Mouse (Mus musculus) kidney, adult 9 months (tissue): ENCODE measurements around the gene Timm10b.

Experiments used
- DNase-seq: peaks from one replicate; pipeline ENCODE4 v3.0.0; 2022

The Timm10b gene

DNA sequence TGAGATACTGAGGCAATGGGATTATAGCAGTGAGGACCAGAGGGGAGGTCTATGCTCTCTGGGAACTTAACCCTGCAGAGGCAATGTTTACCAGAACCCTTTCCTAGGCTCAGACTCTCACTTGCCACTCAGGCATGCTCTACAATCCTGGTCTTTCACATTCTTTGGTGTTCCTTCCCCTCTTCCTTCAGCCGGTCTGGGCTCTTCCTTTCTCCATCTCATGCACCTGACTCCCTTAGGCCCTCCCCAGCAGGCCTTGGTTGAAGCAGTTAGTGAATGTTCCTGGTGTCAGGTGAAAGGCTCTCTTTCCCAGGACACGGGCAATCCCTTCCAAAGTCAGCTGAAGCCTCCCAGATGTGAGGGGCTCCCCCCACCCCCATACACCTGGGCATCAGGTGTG, at the start of gene Timm10b:
TSS of gene Timm10b (plus strand) at position 301 of the 400 bp plus-strand sequence.
- DNase-seq = no peak

DNA sequence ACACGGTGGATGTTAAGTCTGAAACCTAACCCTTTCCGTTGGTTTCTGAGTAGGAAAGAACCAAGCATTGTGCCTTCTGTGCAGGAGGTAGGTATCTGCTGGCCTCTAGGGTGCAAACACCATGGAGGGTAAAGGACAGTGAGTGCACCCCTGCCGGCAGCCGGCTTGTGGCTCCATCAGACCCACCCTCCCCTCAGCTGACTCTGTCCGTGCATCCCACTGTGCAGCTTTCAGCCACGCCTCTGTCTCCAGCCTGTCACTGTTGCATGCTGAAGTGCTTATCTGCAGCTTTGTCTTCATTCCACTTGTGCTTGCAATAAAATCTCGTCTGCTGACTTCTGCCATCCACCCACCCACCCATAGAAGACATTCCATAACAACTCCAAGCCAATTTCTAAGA, 49.8 kb upstream of the Timm10b start:
- no peak for DNase-seq

DNA sequence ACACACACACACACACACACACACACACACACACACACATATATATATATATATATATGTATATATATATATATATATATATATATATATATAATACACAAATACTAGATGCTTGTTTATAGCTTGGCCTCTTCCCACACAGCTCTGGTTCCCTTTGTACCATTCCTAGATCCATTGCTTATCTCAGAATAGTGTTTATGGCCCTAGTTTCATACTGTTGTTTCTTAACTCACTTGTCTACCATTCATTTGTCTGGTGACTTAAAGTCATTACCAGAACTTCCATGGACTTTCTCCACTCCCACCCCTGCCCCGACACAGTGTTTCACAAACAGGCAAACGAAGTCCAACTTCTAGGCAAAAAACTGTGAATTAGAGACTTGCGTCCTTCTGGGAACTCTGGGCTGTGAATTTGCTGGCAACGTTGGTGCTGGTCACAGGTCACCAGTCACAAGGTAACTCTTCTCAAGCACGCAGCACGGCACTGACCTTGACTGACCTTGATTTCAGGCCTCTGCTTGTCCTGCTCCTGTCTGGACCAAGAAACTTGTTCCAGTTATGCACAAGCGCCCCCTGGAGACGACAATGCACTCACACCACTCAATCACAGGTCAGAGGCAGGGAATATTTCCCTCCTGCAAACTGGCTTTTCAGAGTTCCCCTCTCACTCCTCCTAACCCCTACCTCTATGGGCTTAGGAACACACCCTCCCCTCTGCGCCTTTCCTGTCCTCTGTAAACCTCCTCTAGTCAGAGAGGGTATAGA, 36.8 kb upstream of the Timm10b start:
- DNase-seq = peak; percentile 94

DNA sequence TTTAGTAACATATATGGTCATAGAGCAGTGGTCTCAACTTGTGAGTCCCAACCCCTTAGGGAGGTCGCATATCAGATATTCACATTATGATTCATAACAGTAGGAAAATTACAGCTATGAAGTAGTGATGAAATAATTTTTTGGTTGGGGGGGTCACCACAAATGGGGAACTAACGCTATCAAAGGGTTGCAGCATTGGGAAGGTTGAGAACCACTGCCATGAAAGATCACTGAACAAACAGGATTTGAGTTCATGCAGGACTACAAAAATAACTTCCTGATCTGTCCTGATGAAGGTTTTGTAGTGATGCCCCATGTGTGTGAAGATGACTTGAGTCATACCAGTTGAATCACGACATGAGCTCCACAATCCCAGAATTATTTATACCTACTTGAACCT, 31.4 kb upstream of the Timm10b start:
- DNase-seq = no peak

DNA sequence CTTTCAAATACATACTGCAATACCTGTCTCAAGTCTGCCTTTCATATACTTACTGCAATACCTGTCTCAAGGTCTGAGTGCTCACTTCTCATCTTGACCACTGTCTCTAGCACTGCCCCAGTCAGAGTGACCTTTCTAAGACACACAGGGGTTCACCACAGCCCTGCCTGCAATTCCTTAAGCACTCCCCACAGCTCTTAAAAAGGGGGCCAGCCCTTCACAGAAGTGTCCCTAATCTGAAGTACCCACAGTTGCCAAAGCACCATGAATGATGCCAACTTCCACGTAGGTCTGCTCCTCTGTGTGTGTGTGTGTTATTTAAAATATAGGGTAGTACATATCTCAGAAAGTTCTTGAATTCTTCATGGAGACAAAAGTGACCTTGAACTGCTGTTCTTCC, 28.1 kb upstream of the Timm10b start:
- no peak for DNase-seq

DNA sequence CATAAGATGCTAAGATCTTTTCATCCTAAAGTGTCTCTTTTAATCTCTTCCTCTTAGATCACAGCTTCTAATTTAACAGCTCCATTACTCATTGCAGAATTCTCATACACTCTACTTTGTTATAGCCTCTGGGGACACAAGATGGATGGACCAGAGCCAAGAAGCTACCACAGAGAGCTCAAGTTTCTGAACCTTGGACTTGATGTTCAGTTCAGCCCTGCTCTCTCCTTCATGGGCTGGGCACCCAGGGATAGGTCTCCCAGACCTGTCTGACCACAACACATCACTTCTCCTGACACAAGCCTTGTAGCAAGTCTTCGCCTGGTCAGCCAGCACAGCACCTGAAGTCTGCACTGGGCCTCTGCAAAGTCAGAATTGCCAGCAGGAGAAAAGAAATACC, 25.5 kb upstream of the Timm10b start:
- DNase-seq = peak; percentile 49

DNA sequence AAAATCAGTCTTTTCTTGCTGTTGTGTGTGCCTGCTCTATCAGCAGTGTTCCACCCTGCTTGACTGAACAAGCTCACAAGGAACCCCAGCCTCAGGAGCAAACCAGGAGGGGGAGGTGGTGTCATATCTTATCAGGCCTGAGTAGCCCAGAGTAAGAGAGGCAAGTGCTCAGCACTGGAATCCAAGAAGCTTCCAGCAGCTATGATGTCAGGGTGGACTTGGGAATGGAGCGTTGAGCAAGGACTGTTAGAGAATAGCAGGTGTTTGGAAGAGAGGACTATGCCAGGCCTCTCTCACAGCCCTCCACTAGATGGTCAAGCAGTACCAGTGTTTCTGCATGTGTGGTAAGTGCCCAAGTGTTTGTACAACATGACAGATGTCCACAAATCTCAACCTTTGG, 24.1 kb upstream of the Timm10b start:
- no peak for DNase-seq

DNA sequence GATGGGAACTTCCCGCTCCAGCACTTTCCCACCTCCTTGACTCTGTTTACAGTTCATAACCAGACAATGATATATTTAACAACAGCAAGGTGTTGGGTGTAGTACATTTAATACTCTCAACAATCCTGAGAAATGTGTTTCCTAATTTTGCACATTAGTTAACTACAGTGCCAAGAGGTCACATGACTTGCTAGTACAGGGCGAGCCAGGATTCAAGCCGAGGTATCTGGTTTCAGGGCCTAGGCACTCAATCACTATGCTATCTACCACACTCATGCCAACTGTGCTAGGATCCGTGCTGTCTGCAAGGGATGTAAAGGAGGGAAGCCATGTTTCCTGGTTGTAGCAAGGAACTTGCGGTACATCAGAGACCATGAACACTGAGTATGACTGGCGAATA, 23.3 kb upstream of the Timm10b start:
- DNase-seq = no peak

DNA sequence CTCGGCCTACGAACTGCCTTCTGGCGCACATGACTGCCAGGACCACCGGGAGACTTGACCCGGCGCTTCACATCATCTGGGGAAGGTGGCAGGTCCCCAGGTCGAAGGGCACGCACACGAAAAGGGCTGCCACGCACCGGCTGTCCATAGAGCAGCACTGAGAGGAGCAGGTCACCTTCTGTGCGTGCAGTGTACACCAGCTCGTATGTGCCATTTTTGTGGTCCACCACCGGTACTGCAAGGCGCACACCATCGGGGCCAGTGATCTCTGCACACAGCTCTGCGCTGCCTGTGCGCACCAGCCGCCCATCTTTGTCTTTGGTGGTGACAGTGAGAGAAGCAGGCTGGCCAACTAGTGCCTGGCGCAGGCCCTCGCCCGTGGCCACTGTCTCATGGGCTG, 22.0 kb upstream of the Timm10b start:
- DNase-seq = no peak

DNA sequence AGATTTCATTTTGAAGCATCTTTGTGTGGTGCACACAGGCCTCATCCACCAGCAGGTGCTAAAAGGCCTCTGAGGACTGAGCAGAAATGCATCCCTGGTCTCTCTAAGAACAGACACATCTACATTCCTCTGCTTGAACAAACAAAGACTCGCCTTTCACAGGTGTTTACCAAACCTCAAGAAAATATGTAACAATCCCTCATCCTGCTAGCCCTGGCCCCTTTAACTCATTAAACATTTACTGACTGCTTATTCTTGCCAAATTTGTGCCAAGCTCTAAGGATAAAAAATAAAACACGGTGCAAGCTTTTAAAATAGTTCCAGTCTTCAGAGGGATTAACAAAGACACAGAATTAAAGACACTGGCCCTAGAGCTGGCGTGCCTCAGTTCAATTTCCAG, 20.2 kb upstream of the Timm10b start:
- no peak for DNase-seq

DNA sequence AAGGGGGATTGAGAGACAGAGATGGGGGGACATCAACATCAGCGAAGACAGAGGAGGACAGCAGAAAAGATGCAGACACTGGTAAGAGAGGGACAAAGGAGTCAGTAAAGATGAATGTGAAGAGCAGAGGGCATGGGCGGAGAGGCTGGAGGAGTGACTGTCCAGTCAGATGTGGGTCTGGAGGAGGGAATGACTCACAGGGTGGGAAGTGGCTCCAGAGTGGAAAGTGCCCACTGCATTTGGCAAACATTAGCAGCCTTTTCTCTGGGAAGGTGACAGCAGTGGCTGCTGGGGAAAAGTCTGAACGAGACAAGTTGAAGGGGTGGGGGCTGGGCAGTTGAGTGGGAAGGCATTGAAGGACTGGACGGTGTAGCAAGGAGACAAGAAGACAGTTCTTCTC, 18.8 kb upstream of the Timm10b start:
- DNase-seq = no peak

DNA sequence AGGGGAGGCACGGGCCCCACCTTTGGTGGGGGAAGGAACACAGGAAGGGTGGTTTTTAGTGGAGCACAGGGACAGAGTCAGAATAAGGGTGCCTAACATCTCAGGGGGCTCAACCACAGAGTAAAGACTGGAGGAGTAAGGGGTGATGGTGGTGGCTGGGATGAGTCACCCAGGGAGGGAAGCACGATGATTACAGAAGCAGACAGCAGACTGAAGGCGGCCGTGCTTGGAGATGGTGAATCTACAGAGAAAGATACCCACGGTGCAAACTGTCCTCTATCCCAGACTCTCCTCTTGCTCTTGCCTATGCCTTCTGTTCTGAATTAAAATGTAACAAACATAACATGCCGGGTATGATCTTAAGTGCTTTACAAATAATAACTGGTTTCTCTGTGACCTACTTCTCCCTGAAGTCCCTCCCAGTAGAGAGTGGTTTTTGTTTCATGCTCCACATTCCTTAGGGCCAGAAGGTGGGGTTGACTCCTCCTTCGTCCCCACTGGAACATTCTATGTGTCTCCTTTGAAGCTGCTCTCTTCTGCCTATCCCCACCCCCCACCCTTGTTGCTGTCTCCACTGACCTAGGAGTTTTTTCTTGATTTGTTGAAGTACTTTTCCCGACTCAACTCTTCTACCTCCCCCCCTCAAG, 18.1 kb upstream of the Timm10b start:
- DNase-seq = no peak

DNA sequence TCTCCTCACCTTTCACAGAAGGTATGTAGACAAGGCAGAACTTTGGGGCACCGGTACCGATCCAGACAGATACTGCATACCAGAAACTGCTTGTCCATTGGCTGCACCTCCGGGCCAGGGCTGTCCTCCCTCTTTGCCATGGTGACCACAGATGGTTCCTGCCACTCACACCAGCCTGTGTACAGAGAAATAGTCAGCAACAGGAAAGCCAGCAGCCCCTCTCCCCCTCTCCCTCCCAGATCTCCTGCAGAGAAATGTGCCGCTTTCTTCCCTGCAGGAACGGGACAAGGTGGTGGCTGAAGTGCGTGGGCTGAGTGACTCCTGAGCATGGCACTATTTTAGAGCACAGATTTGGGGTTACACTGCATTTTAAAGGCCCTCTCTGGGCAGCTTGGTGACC, 14.5 kb upstream of the Timm10b start:
- no peak for DNase-seq

DNA sequence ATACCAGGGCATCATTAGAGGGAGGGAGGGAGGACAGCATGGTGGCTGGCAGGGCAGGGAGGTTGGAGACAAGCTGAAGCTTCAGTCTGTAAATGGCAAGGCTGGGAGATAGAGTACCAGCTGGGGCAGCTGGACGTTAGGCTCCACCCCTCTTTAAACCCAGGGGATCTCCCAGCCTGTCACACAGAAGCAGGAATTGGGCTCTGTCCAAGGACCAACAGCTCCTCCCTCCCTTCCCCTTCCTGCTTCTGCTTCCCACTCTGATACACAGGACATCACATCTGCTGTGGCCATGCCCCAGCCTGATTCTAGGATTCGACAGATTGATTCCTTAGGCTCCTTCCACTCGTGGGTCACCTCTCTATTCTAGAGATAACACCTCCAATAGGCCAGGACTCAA, 11.2 kb upstream of the Timm10b start:
- peak; percentile 78 for DNase-seq

DNA sequence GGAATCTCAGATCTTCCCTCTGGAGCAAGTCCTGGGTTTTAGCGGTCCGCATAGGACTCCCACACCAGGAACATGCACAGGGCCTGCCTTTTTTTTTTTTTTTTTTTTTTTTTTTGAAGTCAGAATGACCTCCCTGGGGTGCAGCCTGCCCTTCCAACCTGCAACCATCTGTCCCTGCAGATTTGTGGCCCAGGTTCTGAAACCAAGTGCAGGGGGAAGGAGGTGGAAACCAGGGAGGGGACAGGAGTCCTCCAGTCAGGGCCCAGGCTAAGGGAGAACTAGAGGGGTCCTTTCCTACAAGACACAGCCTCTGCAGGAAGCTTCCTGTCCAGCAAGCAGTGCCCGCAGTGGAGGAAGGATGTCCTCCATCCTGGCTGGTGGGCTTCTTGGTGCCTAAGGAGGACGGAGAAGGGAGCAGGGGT, 7.3 kb upstream of the Timm10b start:
- DNase-seq = no peak

DNA sequence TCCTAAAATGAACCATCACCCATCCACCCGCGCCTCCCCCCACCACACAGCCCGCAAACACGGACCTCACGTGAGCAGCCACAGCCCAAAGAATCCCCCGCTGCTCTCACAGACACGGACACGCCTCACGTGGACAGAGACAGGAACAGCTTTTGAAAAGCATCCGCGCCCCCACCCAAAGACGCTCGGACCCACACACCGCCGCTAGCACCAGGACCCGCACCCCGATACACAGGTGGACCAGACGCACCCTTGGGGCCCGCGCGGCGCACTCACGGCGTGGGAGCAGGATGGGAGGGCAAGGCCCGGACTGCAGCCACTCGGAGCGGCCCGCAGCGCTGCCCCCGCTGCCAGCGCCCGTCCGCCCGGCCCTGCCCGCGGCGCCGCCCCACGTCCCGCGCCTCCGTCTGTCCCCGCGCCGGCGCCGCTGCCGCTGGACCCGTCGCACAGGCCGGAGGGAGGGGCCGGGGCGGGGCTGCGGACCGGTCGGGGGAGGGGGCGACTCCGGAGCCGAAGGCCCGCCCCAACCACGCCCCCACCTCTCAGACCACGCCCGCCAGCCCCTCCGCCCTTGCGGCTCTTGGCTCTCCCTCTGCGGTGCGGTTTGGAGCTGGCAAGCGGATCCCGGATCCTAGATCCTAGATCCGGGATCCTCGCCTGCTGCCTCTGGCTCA, 6.6 kb upstream of the Timm10b start, which contains the start of gene Trim3:
TSS of gene Trim3 (minus strand) at position 445 of the 674 bp plus-strand sequence.
- DNase-seq = peak; percentile 92

DNA sequence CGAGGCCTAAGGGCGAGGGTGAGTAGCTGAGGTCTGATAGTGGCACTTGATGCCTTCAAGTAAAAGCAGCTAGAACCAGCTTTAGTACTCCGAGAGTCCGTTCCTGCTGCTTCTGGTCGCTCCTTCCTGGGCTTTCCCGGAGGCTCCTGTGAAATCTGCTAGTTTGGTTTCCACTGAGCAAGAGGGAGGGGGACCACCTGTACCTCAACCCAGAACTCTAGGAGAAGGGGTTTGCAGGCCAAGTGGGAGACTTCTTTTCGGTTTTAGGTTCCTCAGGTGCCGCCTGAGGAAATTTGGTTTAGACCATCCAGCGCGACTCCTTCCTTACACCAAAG, 6.1 kb upstream of the Timm10b start:
- DNase-seq = no peak

DNA sequence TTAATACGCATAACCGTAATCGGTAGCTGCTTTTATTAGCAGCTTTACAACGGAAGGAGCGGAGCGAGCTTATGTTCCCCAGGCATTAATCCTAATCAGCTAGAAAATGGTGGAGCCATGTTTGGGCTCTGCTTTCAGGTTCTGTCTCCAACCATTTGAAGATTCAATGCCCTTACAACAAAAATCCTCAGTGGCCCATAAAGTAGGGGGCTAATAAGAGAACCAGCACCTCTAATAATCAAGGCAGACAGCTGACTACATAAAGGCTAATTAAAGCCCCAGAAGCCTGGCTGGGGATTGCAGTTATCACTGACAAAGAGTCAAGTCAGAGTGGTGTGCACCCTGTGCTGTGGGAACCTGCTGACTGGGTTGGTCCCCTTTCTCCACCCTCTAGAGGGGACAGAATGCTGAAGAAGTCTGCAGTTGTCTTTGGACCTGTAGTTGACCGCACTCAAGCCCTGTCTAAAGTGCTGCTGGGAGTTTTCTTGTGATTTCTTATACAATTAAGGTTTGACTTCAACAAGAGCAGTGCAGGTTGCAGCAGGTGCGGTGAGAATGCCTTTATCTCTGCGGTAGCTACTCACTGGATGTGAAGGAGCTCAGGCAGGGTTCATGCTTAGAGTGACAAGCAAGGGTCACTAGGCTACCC, 5.5 kb upstream of the Timm10b start:
- DNase-seq = no peak

DNA sequence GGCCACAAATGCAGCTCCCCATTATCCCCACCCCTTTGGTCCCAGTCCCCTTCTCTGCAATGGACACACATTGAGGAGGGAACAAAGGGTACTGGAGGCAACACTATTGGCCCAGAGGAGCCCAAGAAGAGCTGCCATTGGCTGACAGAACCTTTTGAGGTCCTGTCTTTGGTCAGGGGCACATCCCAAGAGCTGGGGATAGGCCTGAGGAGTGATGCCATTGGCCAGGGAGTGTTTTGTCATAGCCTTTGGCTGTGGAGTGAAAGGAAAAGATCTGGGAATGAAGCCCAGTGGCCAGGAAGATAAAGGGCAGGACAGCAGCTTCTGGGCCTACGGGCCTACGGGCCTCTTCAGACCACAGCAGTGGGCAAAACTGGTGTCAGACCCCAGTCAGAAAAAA, 4.1 kb upstream of the Timm10b start:
- no peak for DNase-seq

DNA sequence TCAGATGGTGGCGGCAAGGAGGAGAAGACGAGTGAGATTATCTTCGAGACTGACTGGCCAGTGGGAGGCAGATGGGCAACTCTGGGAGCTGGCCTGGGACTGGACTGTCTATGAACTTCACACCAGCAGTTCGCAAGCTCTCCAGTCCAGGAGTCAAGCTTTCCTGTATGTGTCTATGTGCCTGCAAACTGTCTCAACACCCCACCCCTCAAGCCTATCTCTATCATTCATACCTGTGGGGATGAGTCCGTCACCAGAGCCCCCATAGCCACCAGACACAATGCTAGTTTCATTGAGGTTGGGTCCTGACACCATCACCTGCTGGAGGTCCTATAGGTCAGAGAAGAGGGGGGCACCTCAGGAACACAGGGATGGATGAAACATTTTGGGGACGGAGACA, 1.1 kb upstream of the Timm10b start:
- no peak for DNase-seq

DNA sequence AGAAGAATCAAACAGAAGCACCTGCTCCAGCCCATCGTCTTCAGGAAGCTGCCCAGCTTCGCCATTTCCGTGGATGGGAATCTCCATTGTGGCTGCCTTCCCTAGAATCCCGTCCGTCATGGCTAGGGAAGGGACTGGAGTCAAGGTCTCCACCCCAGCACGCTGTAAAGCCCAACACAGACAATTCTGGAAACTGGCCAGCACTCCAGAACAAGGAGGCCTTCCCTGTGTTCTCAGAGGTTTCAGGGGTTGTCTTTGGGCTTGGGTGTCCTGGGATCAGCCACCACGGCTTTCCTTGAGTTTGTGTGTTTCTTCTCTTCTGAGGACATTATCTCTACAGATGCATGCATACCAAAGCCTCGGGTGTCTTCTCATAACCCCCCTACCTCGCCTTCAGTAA, 552 bp upstream of the Timm10b start:
- no peak for DNase-seq

DNA sequence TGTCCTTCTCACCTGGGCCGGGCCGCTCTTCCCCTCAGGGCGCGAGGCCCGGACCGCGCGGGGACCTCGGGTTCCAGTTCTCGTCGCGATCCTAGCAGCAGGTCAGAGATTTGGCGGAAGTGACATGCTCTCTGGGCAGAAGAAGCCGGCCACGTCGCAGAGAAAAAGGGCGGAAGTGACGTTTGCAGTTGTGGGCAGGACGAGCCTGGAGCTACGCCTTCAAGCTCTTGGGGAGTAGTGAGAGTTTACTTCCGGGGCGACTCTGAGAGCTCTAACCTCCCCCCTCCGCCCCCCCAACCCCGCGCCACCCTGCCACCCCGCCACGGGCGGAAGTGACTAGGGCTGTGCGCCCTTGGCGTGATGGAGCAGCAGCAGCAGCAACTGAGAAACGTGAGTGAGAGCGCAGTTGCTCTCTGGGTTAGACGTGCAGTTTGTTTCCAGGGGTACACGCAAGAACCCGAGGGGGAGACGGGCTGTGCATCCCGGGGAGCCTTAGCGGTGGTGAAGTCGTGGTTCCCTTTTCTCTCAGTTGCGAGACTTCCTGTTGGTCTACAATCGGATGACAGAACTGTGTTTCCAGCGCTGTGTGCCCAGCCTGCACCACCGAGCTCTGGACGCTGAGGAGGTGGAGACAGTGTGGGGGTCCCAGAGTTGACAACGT, 507 bp downstream of the Timm10b start, which contains the start of the genes Arfip2 and Gm45799:
TSS of gene Arfip2 (minus strand) at position 184 of the 661 bp plus-strand sequence.
TSS of gene Gm45799 (plus strand) at position 320 of the 661 bp plus-strand sequence.
- DNase-seq = peak; percentile 99

DNA sequence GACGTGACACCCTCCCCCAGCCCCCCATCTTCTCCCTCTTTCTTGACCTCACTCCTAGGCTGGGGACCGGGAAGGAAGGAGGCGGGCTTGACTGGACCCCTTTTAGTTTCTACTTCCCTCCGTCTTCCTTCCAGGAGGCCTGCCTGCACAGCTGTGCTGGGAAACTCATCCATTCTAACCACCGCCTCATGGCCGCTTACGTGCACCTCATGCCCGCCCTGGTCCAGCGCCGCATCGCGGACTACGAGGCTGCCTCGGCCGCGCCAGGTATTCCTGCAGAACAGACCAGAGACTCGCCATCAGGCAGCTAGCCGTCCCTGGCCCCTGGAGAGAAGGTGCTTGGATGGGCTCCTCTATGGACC, 1.0 kb downstream of the Timm10b start:
- DNase-seq = peak; percentile 34
